Mouse (Mus musculus) cerebellum, adult 2 months (tissue): ENCODE measurements at regions not wholly inside any gene's neighbourhood (a gene's known extent, or its start where the extent isn't known, plus 50 kb on each side); places are given as distances from the start of the nearest gene placed in this dataset.

Experiments used
- DNase-seq, 2 experiments: peaks; one replicate each; pipeline ENCODE4 v3.0.0; 2021
- H3K27ac ChIP-seq: fragments of 200-500 bp; 2 replicates; pipeline ENCODE4 v1.5.1; 2012; ENCODE audit warnings: low read length, control low read depth, inconsistent platforms; ENCODE audit not compliant: insufficient read depth
- H3K27me3 ChIP-seq: fragments of 200-500 bp; 2 replicates; pipeline ENCODE4 v1.6.1; 2012; ENCODE audit warnings: inconsistent platforms, mild to moderate bottlenecking, low read length, moderate library complexity; ENCODE audit not compliant: control insufficient read depth, insufficient read depth
- H3K4me1 ChIP-seq: fragments of 200-500 bp; 2 replicates; pipeline ENCODE4 v1.6.1; 2011; ENCODE audit warnings: low read length; ENCODE audit not compliant: control insufficient read depth, insufficient read depth
- H3K4me3 ChIP-seq: fragments of 200-500 bp; replicated peaks from 2 replicates; pipeline ENCODE3; 2011; ENCODE audit warnings: mild to moderate bottlenecking, low read depth, low read length, control low read depth; ENCODE audit not compliant: insufficient read depth
- CTCF ChIP-seq: fragments of 200-500 bp; IDR thresholded peaks from 2 replicates; pipeline ENCODE4 v1.5.1; 2011; ENCODE audit warnings: low read depth, mild to moderate bottlenecking, control low read depth, low read length, moderate library complexity, borderline replicate concordance; ENCODE audit not compliant: insufficient read depth
- POLR2A ChIP-seq: fragments of 200-500 bp; IDR thresholded peaks from 2 replicates; pipeline ENCODE4 v1.6.1; 2011; ENCODE audit warnings: low read length, control low read depth, borderline replicate concordance; ENCODE audit not compliant: insufficient read depth
- WGBS: fragments of 180-500 bp; shearing (Covaris S2); methylation state at CpG from one replicate; pipeline ENCODE4 v1.1.7; 2018; 5-methylcytosine and 5-hydroxymethylcytosine counted together

DNA sequence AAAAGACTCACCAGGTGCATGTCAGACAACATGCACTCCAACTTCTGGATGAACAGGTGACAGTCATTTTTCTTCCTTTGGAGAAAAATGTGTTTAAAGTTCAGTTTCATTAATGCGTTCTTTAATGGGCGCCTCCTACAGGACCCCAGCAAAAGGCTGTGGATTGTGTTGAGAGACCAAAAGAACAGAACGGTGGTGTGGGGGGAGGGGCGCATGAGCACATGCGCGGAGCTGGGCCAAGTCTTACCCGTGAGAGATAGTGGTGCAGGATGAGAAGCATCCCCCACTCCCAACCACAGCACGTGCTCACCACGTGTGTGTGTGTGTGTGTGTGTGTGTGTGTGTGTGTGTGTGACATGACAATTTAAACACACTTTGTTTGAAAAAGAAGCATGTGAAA lies 371.0 kb downstream of the Plekhb2 start:
- TF ChIP-seq POLR2A (no peak), CTCF (no peak)
- H3K27me3 ChIP-seq = no peaks in the 10 kb centered on the region
- H3K4me1 ChIP-seq = no peaks in the 10 kb centered on the region
- DNase-seq = no peak
- WGBS = 81% methylated on average over 9 of the region's 9 CpGs
- no peak overlapping the region for H3K4me3 ChIP-seq
- H3K27ac ChIP-seq = no peak overlapping the region

DNA sequence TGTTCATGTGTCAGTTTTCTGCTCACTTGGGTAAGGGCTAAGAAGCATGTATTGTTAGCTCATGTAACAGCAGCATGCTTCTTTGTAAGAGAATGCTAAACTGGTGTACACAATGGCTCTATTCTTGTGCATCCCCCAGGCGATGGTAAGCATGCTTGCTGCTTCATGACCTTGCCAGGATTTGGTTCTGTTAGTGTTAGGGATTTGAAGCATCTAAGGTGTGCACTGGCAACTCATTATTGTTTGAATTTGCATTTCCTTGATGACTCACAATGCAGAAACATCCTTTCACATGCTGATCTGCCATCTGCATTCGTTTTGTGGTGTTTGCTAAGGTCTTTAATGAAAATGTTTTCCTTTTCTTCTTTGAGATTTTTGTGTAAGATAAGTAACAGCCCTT lies 382.8 kb downstream of the Plekhb2 start:
- Histone ChIP-seq H3K27ac (no peak overlapping the region), H3K4me1 (no peaks in the 10 kb centered on the region), H3K4me3 (no peak overlapping the region), H3K27me3 (no peaks in the 10 kb centered on the region)
- DNase-seq = peak in 1 of 2 experiments; percentile 8
- 19% methylated on average over 2 of the region's 2 CpGs for WGBS
- TF ChIP-seq POLR2A = no peak
- TF ChIP-seq CTCF = no peak

DNA sequence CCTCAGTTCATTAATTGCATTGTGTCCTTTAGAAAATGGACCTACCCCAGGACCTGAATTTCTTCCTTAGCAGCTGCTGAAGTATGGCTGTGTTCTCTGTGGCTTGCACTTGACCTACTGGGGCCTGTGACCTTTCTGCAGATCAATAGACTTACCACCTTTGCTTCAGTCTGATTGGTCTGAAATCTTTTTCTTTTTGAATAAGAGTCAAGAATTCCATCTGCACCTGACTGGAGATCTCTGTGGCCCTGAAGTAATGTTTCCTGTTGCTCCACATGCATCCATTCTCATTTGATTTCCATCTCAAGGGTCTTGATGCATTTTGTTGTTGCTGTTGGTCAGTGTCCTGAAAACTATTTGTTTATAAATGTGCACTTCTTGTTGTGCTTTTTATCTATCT lies 388.4 kb downstream of the Plekhb2 start:
- DNase-seq = no peak
- H3K4me3 ChIP-seq = no peak overlapping the region
- no peak overlapping the region for H3K27ac ChIP-seq
- no peaks in the 10 kb centered on the region for H3K27me3 ChIP-seq
- no peaks in the 10 kb centered on the region for H3K4me1 ChIP-seq
- TF ChIP-seq POLR2A (no peak), CTCF (no peak)

DNA sequence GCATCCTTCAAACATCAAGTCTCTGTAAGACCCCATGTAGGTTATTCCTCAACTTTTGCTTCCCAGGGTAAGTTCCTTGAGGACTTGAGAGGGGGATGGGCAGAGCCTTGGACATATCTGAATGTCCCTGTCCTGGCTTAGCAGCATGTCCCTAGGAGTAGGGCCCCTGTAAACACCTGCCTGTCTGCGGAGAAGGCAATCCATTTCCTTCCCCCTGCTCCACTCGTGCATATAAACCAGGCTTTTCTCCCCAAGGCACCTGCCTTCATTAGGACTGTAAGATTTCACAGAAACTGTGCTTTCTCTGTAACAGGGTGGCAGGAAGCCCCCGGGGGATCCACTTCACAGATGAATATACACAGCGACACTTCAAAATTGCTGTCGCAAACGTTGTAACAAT lies 393.1 kb downstream of the Plekhb2 start:
- WGBS = 54% methylated on average over 6 of the region's 6 CpGs
- Histone ChIP-seq H3K27ac (no peak overlapping the region), H3K27me3 (no peaks in the 10 kb centered on the region), H3K4me1 (no peaks in the 10 kb centered on the region), H3K4me3 (no peak overlapping the region)
- no peak for TF ChIP-seq POLR2A
- TF ChIP-seq CTCF = no peak
- no peak for DNase-seq

DNA sequence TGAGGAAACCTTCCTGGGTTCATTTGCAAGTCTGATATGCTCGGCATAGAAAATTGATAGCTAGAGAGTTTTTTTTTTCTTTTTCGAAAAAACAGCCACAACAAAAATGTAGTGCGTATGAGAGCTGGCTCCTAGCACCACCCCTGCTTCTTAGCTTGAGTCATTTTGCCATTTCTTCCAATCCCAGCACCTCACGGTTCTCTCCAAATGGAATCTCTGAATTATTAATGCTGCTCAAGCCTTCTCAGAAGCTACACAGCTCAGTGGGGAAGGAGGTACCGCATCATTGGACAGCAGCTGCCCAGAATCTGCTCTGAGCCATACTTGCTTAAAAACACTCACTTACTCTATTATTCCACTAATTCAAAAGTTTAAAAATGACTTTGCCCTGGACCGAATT lies 393.6 kb downstream of the Plekhb2 start:
- no peak overlapping the region for H3K4me3 ChIP-seq
- DNase-seq = no peak
- H3K4me1 ChIP-seq = no peaks in the 10 kb centered on the region
- whole genome bisulfite sequencing = 35% methylated on average over 6 of the region's 6 CpGs
- TF ChIP-seq CTCF (no peak), POLR2A (no peak)
- no peaks in the 10 kb centered on the region for H3K27me3 ChIP-seq
- no peak overlapping the region for H3K27ac ChIP-seq

DNA sequence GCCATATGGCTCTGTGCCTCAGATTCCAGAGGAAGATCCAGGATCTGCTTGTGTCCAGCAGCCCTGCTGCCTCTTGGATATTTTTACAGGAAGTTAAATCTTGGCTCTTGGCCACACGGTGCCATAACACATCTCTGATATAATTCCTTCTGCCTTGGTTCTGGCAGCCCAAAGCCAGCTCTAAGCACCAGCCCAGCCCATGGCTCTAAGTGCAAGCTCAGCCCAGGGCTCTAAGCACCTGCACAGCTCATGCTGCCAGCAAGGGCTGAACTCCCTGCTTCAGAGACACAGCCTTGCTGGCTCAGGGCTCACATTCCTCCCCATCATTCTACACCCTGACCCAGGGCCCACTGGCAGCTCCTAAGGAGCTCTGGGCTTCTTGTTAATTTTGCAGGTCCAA lies 415.3 kb downstream of the Plekhb2 start:
- no peak overlapping the region for H3K27ac ChIP-seq
- peak; percentile 12 to 35 for DNase-seq
- 5% methylated on average over 1 of the region's 1 CpGs for WGBS
- H3K27me3 ChIP-seq = no peaks in the 10 kb centered on the region
- TF ChIP-seq POLR2A (no peak), CTCF (no peak)
- peaks cover 9% of the 10 kb centered on the region for H3K4me1 ChIP-seq
- no peak overlapping the region for H3K4me3 ChIP-seq

DNA sequence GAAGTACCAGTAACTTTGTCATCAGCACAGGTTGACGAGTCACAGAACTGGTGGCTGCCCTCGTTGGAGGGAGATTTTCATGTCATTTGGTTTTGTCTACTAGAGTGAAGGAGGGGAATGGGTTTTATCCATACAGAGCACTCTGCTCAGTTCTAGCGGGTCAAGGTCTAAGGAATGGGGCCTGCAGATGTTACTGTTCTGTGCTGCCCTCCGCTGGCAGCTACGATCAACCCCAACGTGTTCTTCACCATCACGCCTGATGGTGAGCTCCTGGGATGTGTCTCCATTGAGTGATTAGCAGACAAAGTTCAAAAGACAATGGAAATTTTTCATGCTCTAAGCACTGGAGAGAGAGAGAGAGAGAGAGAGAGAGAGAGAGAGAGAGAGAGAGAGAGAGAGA lies 416.9 kb downstream of the Plekhb2 start:
- no peaks in the 10 kb centered on the region for H3K27me3 ChIP-seq
- H3K27ac ChIP-seq = no peak overlapping the region
- H3K4me3 ChIP-seq = no peak overlapping the region
- H3K4me1 ChIP-seq = peaks cover 9% of the 10 kb centered on the region
- TF ChIP-seq POLR2A (no peak), CTCF (peak; percentile 40; the same call in 1 of the 2 replicates)
- WGBS = 82% methylated on average over 7 of the region's 7 CpGs
- DNase-seq = no peak

DNA sequence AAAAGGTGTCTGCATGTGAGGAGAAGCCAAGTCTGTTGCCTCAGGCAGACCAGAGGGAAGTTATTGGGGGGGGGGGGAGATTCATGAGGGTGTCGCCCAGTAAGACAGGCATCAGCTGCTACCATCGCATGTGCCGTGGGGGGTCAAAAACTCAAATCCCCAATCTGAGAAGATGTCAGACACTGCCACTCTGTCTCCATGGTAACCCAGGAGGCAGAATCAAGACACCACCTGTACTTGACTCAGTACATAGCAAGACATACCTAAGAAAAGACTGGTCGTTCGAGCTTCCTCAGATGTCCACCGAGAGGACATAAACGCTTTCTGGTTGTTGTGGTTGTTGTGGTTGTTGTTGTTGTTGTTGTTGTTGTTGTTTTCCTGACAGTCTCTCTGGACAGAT lies 418.1 kb downstream of the Plekhb2 start:
- H3K27me3 ChIP-seq = no peaks in the 10 kb centered on the region
- peaks cover 9% of the 10 kb centered on the region for H3K4me1 ChIP-seq
- no peak overlapping the region for H3K4me3 ChIP-seq
- no peak overlapping the region for H3K27ac ChIP-seq
- no peak for TF ChIP-seq POLR2A
- no peak for TF ChIP-seq CTCF
- WGBS = 69% methylated on average over 7 of the region's 7 CpGs
- DNase-seq = no peak
